Mouse (Mus musculus): Measurements from ENCODE around the gene Arhgap15. TPM values are rescaled to one million over a fixed set of nuclear protein-coding genes. Genes with fewer than 3 reads are reported as not detected.

Gene Arhgap15
- polyA plus RNA-seq, 1 experiment from 2014 or later, result 0.87 TPM

- H3K27ac ChIP-seq (replicated peaks), result no peak overlapping the region
- no peaks in the 10 kb centered on the region for H3K9me3 ChIP-seq
- no peak overlapping the region for H3K4me3 ChIP-seq
- H3K27me3 ChIP-seq, result peaks cover 27% of the 10 kb centered on the region; the same call in 1 of the 2 replicates
- peaks cover 41% of the 10 kb centered on the region for H3K4me1 ChIP-seq
- H3K4me2 ChIP-seq (replicated peaks), result no peak overlapping the region
- WGBS, result 43% methylated on average over 12 of the region's 12 CpGs
- peak; percentile 83 for ATAC-seq (replicated peaks)
- H3K36me3 ChIP-seq, result no peaks in the 10 kb centered on the region
- no peak overlapping the region for H3K9ac ChIP-seq (replicated peaks)
Observed at GRCm38 (mm10) chr2:43787141-43787540, 38.5 kb downstream of the Arhgap15 start.

DNA sequence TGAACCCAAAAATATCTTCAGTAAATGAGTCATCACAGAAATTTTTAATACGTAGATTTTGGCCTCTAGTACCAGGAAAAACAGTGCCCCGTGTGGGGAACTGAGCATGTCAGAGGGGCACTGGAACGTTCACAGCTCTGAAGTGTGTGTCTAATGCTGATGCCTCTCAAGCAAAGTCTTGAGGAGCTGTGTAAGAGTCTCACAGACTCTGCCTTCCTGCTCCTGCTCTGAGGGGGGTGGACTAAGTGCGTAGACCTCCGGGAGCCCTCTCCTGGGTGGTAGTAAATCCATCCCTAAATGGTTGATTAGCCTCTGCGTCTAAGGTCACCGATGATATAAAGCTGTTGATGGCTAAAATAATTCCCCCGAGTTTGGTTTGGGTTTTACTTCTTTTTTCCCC is 39.9 kb downstream of the Arhgap15 start:
- H3K4me2 ChIP-seq (replicated peaks), result no peak overlapping the region
- WGBS, result 31% methylated on average over 8 of the region's 8 CpGs
- H3K4me3 ChIP-seq, result no peak overlapping the region
- H3K27ac ChIP-seq (replicated peaks), result no peak overlapping the region
- ATAC-seq (replicated peaks), result no peak
- H3K9me3 ChIP-seq, result no peaks in the 10 kb centered on the region
- peaks cover 22% of the 10 kb centered on the region; the same call in 1 of the 2 replicates for H3K27me3 ChIP-seq
- no peaks in the 10 kb centered on the region for H3K36me3 ChIP-seq
- no peak overlapping the region for H3K9ac ChIP-seq (replicated peaks)
- peaks cover 37% of the 10 kb centered on the region for H3K4me1 ChIP-seq

- no peak overlapping the region for H3K9ac ChIP-seq (replicated peaks)
- ATAC-seq (replicated peaks), result no peak
- H3K4me2 ChIP-seq (replicated peaks), result no peak overlapping the region
- no peaks in the 10 kb centered on the region for H3K9me3 ChIP-seq
- H3K27me3 ChIP-seq, result peaks cover 22% of the 10 kb centered on the region; the same call in 1 of the 2 replicates
- WGBS, result 72% methylated on average over 6 of the region's 6 CpGs
- H3K27ac ChIP-seq (replicated peaks), result no peak overlapping the region
- H3K4me1 ChIP-seq, result peaks cover 31% of the 10 kb centered on the region
- no peak overlapping the region for H3K4me3 ChIP-seq
- H3K36me3 ChIP-seq, result no peaks in the 10 kb centered on the region
Observed at GRCm38 (mm10) chr2:43790049-43790693, 41.5 kb downstream of the Arhgap15 start.

DNA sequence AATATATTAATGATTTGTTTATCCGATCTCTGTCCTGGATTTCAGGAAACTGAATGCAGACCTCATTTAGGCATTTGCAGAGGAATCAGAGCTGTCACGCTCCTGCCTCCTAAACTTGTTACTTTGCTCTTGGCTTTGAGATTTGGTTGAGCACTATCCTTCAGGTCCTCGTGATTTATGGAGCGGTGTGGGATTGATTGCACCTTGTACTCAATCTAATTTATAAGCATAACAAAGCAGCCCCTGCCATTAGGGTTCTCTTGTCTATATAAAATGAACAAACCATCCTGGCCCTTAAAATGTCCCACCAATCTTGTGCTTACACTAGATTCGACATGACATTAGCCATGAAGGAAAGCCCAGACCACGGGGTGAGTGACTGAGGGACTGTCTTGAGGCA is 43.0 kb downstream of the Arhgap15 start:
- peaks cover 18% of the 10 kb centered on the region for H3K4me1 ChIP-seq
- 83% methylated on average over 6 of the region's 6 CpGs for WGBS
- H3K27me3 ChIP-seq, result peaks cover 22% of the 10 kb centered on the region; the same call in 1 of the 2 replicates
- H3K4me2 ChIP-seq (replicated peaks), result no peak overlapping the region
- no peak overlapping the region for H3K9ac ChIP-seq (replicated peaks)
- no peak overlapping the region for H3K27ac ChIP-seq (replicated peaks)
- ATAC-seq (replicated peaks), result no peak
- H3K36me3 ChIP-seq, result no peaks in the 10 kb centered on the region
- no peak overlapping the region for H3K4me3 ChIP-seq
- no peaks in the 10 kb centered on the region for H3K9me3 ChIP-seq

- peaks cover 15% of the 10 kb centered on the region; the same call in 1 of the 2 replicates for H3K27me3 ChIP-seq
- H3K9ac ChIP-seq (replicated peaks), result no peak overlapping the region
- H3K36me3 ChIP-seq, result no peaks in the 10 kb centered on the region
- no peak for ATAC-seq (replicated peaks)
- no peak overlapping the region for H3K4me2 ChIP-seq (replicated peaks)
- H3K27ac ChIP-seq (replicated peaks), result no peak overlapping the region
- H3K9me3 ChIP-seq, result no peaks in the 10 kb centered on the region
- H3K4me3 ChIP-seq, result no peak overlapping the region
- 66% methylated on average over 3 of the region's 3 CpGs for WGBS
- H3K4me1 ChIP-seq, result peaks cover 8% of the 10 kb centered on the region
Observed at GRCm38 (mm10) chr2:43793105-43793504, 44.5 kb downstream of the Arhgap15 start.

- Histone ChIP-seq H3K4me1 (no peaks in the 10 kb centered on the region), H3K27me3 (peaks cover 12% of the 10 kb centered on the region; the same call in 1 of the 2 replicates), H3K4me2 (replicated peaks) (no peak overlapping the region), H3K9ac (replicated peaks) (no peak overlapping the region), H3K4me3 (no peak overlapping the region), H3K27ac (replicated peaks) (no peak overlapping the region), H3K36me3 (no peaks in the 10 kb centered on the region), H3K9me3 (no peaks in the 10 kb centered on the region)
- no peak for ATAC-seq (replicated peaks)
- 94% methylated on average over 5 of the region's 5 CpGs for WGBS
Observed at GRCm38 (mm10) chr2:43794700-43795099, 46.1 kb downstream of the Arhgap15 start.

DNA sequence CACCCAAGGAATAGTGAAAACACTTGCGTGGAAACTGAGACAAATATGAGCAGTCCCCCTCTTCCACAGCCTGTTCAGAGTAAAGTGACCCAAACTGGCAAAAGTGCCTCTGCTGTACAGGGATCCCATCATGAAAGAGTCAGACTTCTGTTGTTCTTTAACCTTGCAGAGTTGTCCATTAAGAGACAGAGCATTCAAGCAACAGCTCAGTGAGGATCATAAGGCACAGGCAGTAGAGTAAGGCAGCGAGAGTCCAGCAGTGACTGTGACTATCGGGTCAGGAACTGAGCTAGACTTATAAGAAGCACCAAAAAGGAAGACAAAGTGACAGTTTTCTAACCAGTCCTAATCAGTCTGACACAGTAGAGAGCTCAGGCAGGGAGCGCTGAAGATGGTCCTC is 47.8 kb downstream of the Arhgap15 start:
- 93% methylated on average over 4 of the region's 4 CpGs for WGBS
- ATAC-seq (replicated peaks), result no peak
- no peak overlapping the region for H3K27ac ChIP-seq (replicated peaks)

GRCm38 (mm10) chr2:43805960-43806744 is 57.5 kb downstream of the Arhgap15 start:
- no peak overlapping the region for H3K27ac ChIP-seq (replicated peaks)
- H3K9me3 ChIP-seq, result no peaks in the 10 kb centered on the region
- H3K4me2 ChIP-seq (replicated peaks), result no peak overlapping the region
- no peaks in the 10 kb centered on the region for H3K4me1 ChIP-seq
- no peaks in the 10 kb centered on the region for H3K27me3 ChIP-seq
- no peak overlapping the region for H3K9ac ChIP-seq (replicated peaks)
- 78% methylated on average over 4 of the region's 4 CpGs for WGBS
- no peak for ATAC-seq (replicated peaks)
- H3K36me3 ChIP-seq, result no peaks in the 10 kb centered on the region
- no peak overlapping the region for H3K4me3 ChIP-seq

More for the DNA sequence above, 47.8 kb downstream of the Arhgap15 start:
- 0 out of 2 replicates have a peak, but pooled peaks cover 2% of the 10 kb centered on the region for H3K27me3 ChIP-seq
- no peaks in the 10 kb centered on the region for H3K9me3 ChIP-seq
- no peaks in the 10 kb centered on the region for H3K36me3 ChIP-seq
- no peak overlapping the region for H3K9ac ChIP-seq (replicated peaks)
- H3K4me3 ChIP-seq, result no peak overlapping the region
- H3K4me2 ChIP-seq (replicated peaks), result no peak overlapping the region
- no peaks in the 10 kb centered on the region for H3K4me1 ChIP-seq

GRCm38 (mm10) chr2:43815896-43816787 is 67.5 kb downstream of the Arhgap15 start:
- Histone ChIP-seq H3K27ac (replicated peaks) (peak overlapping the region; percentile 86), H3K9me3 (no peaks in the 10 kb centered on the region), H3K4me2 (replicated peaks) (no peak overlapping the region), H3K27me3 (no peaks in the 10 kb centered on the region), H3K36me3 (no peaks in the 10 kb centered on the region), H3K9ac (replicated peaks) (no peak overlapping the region), H3K4me1 (peaks cover 13% of the 10 kb centered on the region; the same call in 1 of the 2 replicates), H3K4me3 (no peak overlapping the region)
- ATAC-seq (replicated peaks), result peak; percentile 59
- 60% methylated on average over 12 of the region's 12 CpGs for WGBS

GRCm38 (mm10) chr2:43816788-43817581 is 68.4 kb downstream of the Arhgap15 start:
- no peaks in the 10 kb centered on the region for H3K36me3 ChIP-seq
- 60% methylated on average over 8 of the region's 8 CpGs for WGBS

GRCm38 (mm10) chr2:43835931-43836330 is 87.3 kb downstream of the Arhgap15 start:
- ATAC-seq (replicated peaks), result no peak
- Histone ChIP-seq H3K4me3 (no peak overlapping the region), H3K27ac (replicated peaks) (no peak overlapping the region), H3K4me2 (replicated peaks) (no peak overlapping the region), H3K27me3 (no peaks in the 10 kb centered on the region), H3K4me1 (no peaks in the 10 kb centered on the region), H3K36me3 (no peaks in the 10 kb centered on the region), H3K9me3 (no peaks in the 10 kb centered on the region), H3K9ac (replicated peaks) (no peak overlapping the region)
- WGBS, result 85% methylated on average over 5 of the region's 5 CpGs

More at GRCm38 (mm10) chr2:43816788-43817581, 68.4 kb downstream of the Arhgap15 start:
- Histone ChIP-seq H3K9ac (replicated peaks) (no peak overlapping the region), H3K27me3 (no peaks in the 10 kb centered on the region), H3K4me2 (replicated peaks) (no peak overlapping the region), H3K27ac (replicated peaks) (peak overlapping the region; percentile 86), H3K4me1 (peaks cover 13% of the 10 kb centered on the region; the same call in 1 of the 2 replicates), H3K4me3 (no peak overlapping the region), H3K9me3 (no peaks in the 10 kb centered on the region)
- ATAC-seq (replicated peaks), result peak; percentile 87

All from forebrain, embryonic 15.5 days (tissue).